Mouse (Mus musculus) midbrain, embryonic 11.5 days (tissue): ENCODE results near the gene Vmn1r56. TPM values are rescaled to one million over a fixed set of nuclear protein-coding genes. Genes with fewer than 3 reads are reported as not detected.
"Not testable (repeated sequence)": the region's sequence is repeated elsewhere in the genome, so short reads cannot be mapped to it uniquely, and the experiment has no call there.

Source experiments
- ATAC-seq: fragments of 200-750 bp; cut with Nextera tagmentation; 2 replicates; pipeline ENCODE4 v1.8.0; 2017; ENCODE audit warnings: moderate TSS enrichment, moderate library complexity; ENCODE audit not compliant: low FRiP score
- DNase-seq: peaks from one replicate; pipeline ENCODE4 v3.0.0; 2015; ENCODE audit warnings: low spot score; ENCODE audit errors: missing footprints
- H3K27ac ChIP-seq: fragments of 300-500 bp; sonication (generic); 2 replicates; pipeline ENCODE4 v1.5.1; 2014; ENCODE audit warnings: low read depth, low read length
- H3K27me3 ChIP-seq: fragments of 300-500 bp; sonication (generic); 2 replicates; pipeline ENCODE4 v1.6.1; 2014; ENCODE audit warnings: mild to moderate bottlenecking, low read length, moderate library complexity, mixed read lengths; ENCODE audit not compliant: control insufficient read depth, insufficient read depth
- H3K36me3 ChIP-seq: fragments of 300-500 bp; sonication (generic); 2 replicates; pipeline ENCODE4 v1.6.1; 2014; ENCODE audit warnings: mild to moderate bottlenecking, low read length, moderate library complexity, mixed read lengths; ENCODE audit not compliant: control insufficient read depth, insufficient read depth
- H3K4me1 ChIP-seq: fragments of 300-500 bp; sonication (generic); 2 replicates; pipeline ENCODE4 v1.6.1; 2014; ENCODE audit warnings: low read length; ENCODE audit not compliant: control insufficient read depth, insufficient read depth
- H3K4me2 ChIP-seq: fragments of 300-500 bp; sonication (generic); 2 replicates; pipeline ENCODE4 v1.6.1; 2014; ENCODE audit warnings: mild to moderate bottlenecking, moderate library complexity
- H3K4me3 ChIP-seq: fragments of 300-500 bp; sonication (generic); 2 replicates; pipeline ENCODE4 v1.5.1; 2014; ENCODE audit warnings: low read depth, low read length
- H3K9ac ChIP-seq: fragments of 300-500 bp; sonication (generic); 2 replicates; pipeline ENCODE4 v1.6.1; 2014; ENCODE audit warnings: low read length
- H3K9me3 ChIP-seq: fragments of 300-500 bp; sonication (generic); 2 replicates; pipeline ENCODE4 v1.6.1; 2016; ENCODE audit warnings: low read length; ENCODE audit not compliant: control insufficient read depth
- WGBS: fragments of 180-500 bp; shearing (Covaris S2); extraction: QIAGEN DNeasy Blood & Tissue Kit; methylation state at CpG from one replicate; pipeline ENCODE4 v1.1.7; 2014; 5-methylcytosine and 5-hydroxymethylcytosine counted together
- polyA plus RNA-seq: library from polyadenylated mRNA; unstranded; fragments of >200 nt; fragmentation: Nextera tagmentation; extraction: Ambion mirVana; gene quantifications from 2 replicates; pipeline ENCODE4 v1.2.1, GENCODE M21; 2014

Vmn1r56 gene
- not detected in 2 replicates for polyA plus RNA-seq

- H3K4me1 ChIP-seq, H3K27me3 ChIP-seq, H3K9ac ChIP-seq, H3K4me2 ChIP-seq, H3K4me3 ChIP-seq, H3K27ac ChIP-seq, H3K9me3 ChIP-seq, H3K36me3 ChIP-seq, ATAC-seq, DNase-seq: not testable (repeated sequence)
Measured at GRCm38 (mm10) chr7:5196647-5197046, at the start of gene Vmn1r56. Vmn1r56 (minus strand) TSS chr7:5196747.

- not testable (repeated sequence) for ATAC-seq
Measured at GRCm38 (mm10) chr7:5218193-5218592, 21.6 kb upstream of the Vmn1r56 start, which contains the start of gene Vmn1r57. Vmn1r57 (plus strand) TSS chr7:5218493.

GRCm38 (mm10) chr7:5149570-5149969 lies 47.0 kb downstream of the Vmn1r56 start, which contains the start of gene Vmn1r55:
Vmn1r55 (minus strand) TSS chr7:5149670.
- not testable (repeated sequence) for H3K27ac ChIP-seq, DNase-seq, H3K27me3 ChIP-seq, H3K4me3 ChIP-seq, H3K36me3 ChIP-seq, H3K4me2 ChIP-seq, H3K9ac ChIP-seq, H3K4me1 ChIP-seq, H3K9me3 ChIP-seq, ATAC-seq

More at GRCm38 (mm10) chr7:5218193-5218592, 21.6 kb upstream of the Vmn1r56 start, which contains the start of gene Vmn1r57:
- not testable (repeated sequence) for H3K9me3 ChIP-seq, H3K4me2 ChIP-seq, H3K27me3 ChIP-seq, H3K4me1 ChIP-seq, H3K36me3 ChIP-seq, DNase-seq, H3K9ac ChIP-seq, H3K27ac ChIP-seq, H3K4me3 ChIP-seq
- WGBS: 62% methylated on average over 1 of the region's 1 CpGs

Other genes starting within 250 kb of the Vmn1r56 start
- gene Sbk2, start 232.3 kb downstream of the Vmn1r56 start, polyA plus RNA-seq: not detected in 2 replicates
- gene Sbk3, start 225.6 kb downstream of the Vmn1r56 start, polyA plus RNA-seq: not detected in 2 replicates
- gene Zfp579, start 200.6 kb downstream of the Vmn1r56 start, polyA plus RNA-seq: 41.1 and 41.7 TPM in 2 replicates
- gene Zfp524, start 182.3 kb downstream of the Vmn1r56 start, polyA plus RNA-seq: 7.6 and 9.2 TPM in 2 replicates
- gene Fiz1, start 182.1 kb downstream of the Vmn1r56 start, polyA plus RNA-seq: 42.4 and 49.4 TPM in 2 replicates
- 0.34 TPM in 1 of 2 replicates, not detected in the other for gene Gm44973, start 181.3 kb downstream of the Vmn1r56 start, polyA plus RNA-seq
- 4.8 and 5.1 TPM in 2 replicates for gene Zfp865, start 176.4 kb downstream of the Vmn1r56 start, polyA plus RNA-seq
- gene Ccdc106, start 176.2 kb downstream of the Vmn1r56 start, polyA plus RNA-seq: 4.0 and 5.0 TPM in 2 replicates
- gene 4632433K11Rik, start 162.6 kb downstream of the Vmn1r56 start, polyA plus RNA-seq: 0.33 TPM in 1 of 2 replicates, not detected in the other
- gene Zfp784, start 158.3 kb downstream of the Vmn1r56 start, polyA plus RNA-seq: 3.3 and 3.6 TPM in 2 replicates
- gene Zfp580, start 145.2 kb downstream of the Vmn1r56 start, polyA plus RNA-seq: 34.1 and 47.6 TPM in 2 replicates
- gene U2af2, start 134.6 kb downstream of the Vmn1r56 start, polyA plus RNA-seq: 151 and 159 TPM in 2 replicates
- gene Epn1, start 116.5 kb downstream of the Vmn1r56 start, polyA plus RNA-seq: 47.8 and 56.2 TPM in 2 replicates
- not detected in 2 replicates for gene Rfpl4, start 79.8 kb downstream of the Vmn1r56 start, polyA plus RNA-seq
- 0.19 and 0.47 TPM in 2 replicates for gene Rasl2-9, start 70.8 kb downstream of the Vmn1r56 start, polyA plus RNA-seq
- gene Vmn1r55, start 47.1 kb downstream of the Vmn1r56 start, polyA plus RNA-seq: not detected in 2 replicates
- not detected in 2 replicates for gene Vmn1r57, start 21.7 kb upstream of the Vmn1r56 start, polyA plus RNA-seq
- not detected in 2 replicates for gene Gm5065, start 153.8 kb upstream of the Vmn1r56 start, polyA plus RNA-seq
- gene Nlrp2, start 154.3 kb upstream of the Vmn1r56 start, polyA plus RNA-seq: not detected in 2 replicates
- not detected in 2 replicates for gene Vmn1r58, start 216.6 kb upstream of the Vmn1r56 start, polyA plus RNA-seq